Mouse (Mus musculus) liver, embryonic 13.5 days (tissue): ENCODE measurements around the gene Akirin1. TPM values are rescaled to one million over a fixed set of nuclear protein-coding genes. Genes with fewer than 3 reads are reported as not detected.

Experiments
- ATAC-seq: fragments of 200-750 bp; cut with Nextera tagmentation; 2 replicates; pipeline ENCODE4 v1.8.0; 2017; ENCODE audit warnings: low read depth, mild to moderate bottlenecking, moderate number of reproducible peaks, moderate library complexity
- DNase-seq: peaks from one replicate; pipeline ENCODE4 v3.0.0; 2022
- H3K27ac ChIP-seq: fragments of 300-500 bp; sonication (generic); 2 replicates; pipeline ENCODE4 v1.5.1; 2015; ENCODE audit warnings: moderate library complexity, mild to moderate bottlenecking, inconsistent platforms
- H3K27me3 ChIP-seq: fragments of 300-500 bp; sonication (generic); 2 replicates; pipeline ENCODE4 v1.6.1; 2015; ENCODE audit warnings: mild to moderate bottlenecking, inconsistent platforms
- H3K36me3 ChIP-seq: fragments of 300-500 bp; sonication (generic); 2 replicates; pipeline ENCODE4 v1.6.1; 2015; ENCODE audit warnings: mild to moderate bottlenecking, inconsistent platforms
- H3K4me1 ChIP-seq: fragments of 300-500 bp; sonication (generic); replicated peaks from 2 replicates; pipeline ENCODE4 v1.6.1; 2015; ENCODE audit warnings: inconsistent platforms
- H3K4me2 ChIP-seq: fragments of 300-500 bp; sonication (generic); 2 replicates; pipeline ENCODE4 v1.6.1; 2015; ENCODE audit warnings: inconsistent platforms, mild to moderate bottlenecking, moderate library complexity
- H3K4me3 ChIP-seq: fragments of 300-500 bp; sonication (generic); replicated peaks from 2 replicates; pipeline ENCODE4 v1.5.1; 2015; ENCODE audit warnings: mild to moderate bottlenecking, inconsistent platforms
- H3K9ac ChIP-seq: fragments of 300-500 bp; sonication (generic); 2 replicates; pipeline ENCODE4 v1.6.1; 2015; ENCODE audit warnings: mild to moderate bottlenecking, inconsistent platforms
- H3K9me3 ChIP-seq: fragments of 300-500 bp; sonication (generic); replicated peaks from 2 replicates; pipeline ENCODE4 v1.6.1; 2016; ENCODE audit warnings: inconsistent platforms
- WGBS: fragments of 180-500 bp; shearing (Covaris S2); methylation state at CpG from one replicate; pipeline ENCODE4 v1.1.7; 2015; ENCODE audit not compliant: insufficient replicate concordance; 5-methylcytosine and 5-hydroxymethylcytosine counted together
- polyA plus RNA-seq: library from polyadenylated mRNA; unstranded; fragments of >200 nt; fragmentation: Nextera tagmentation; extraction: Ambion mirVana; gene quantifications from 2 replicates; pipeline ENCODE4 v1.2.1, GENCODE M21; 2015

Akirin1 gene
- polyA plus RNA-seq, 1 experiment from 2014 or later: 28.3 TPM

GRCm38 (mm10) chr4:123685046-123685445 lies 65.1 kb downstream of the Akirin1 start:
- 0 out of 2 replicates have a peak, but pooled peaks cover 12% of the 10 kb centered on the region for H3K4me1 ChIP-seq
- H3K9me3 ChIP-seq: no peaks in the 10 kb centered on the region
- no peak overlapping the region for H3K9ac ChIP-seq
- no peaks in the 10 kb centered on the region for H3K36me3 ChIP-seq
- peaks cover 55% of the 10 kb centered on the region for H3K27me3 ChIP-seq
- H3K4me2 ChIP-seq: no peak overlapping the region
- H3K27ac ChIP-seq: no peak overlapping the region
- 69% methylated on average over 7 of the region's 7 CpGs for WGBS
- DNase-seq (no peak), ATAC-seq (no peak)
- H3K4me3 ChIP-seq: no peak overlapping the region

Other genes with a start within 250 kb of the Akirin1 start
- gene Macf1, start 66.0 kb downstream of the Akirin1 start, polyA plus RNA-seq: 9.5 and 9.8 TPM in 2 replicates
- gene Ndufs5, start 32.1 kb downstream of the Akirin1 start, polyA plus RNA-seq: 192 and 201 TPM in 2 replicates
- gene Rhbdl2, start 37.5 kb upstream of the Akirin1 start, polyA plus RNA-seq: not detected in 2 replicates
- gene 4933427I04Rik, start 109.3 kb upstream of the Akirin1 start, polyA plus RNA-seq: not detected in 2 replicates
- gene Mycbp, start 154.5 kb upstream of the Akirin1 start, polyA plus RNA-seq: 79.1 and 85.2 TPM in 2 replicates
- 21.4 and 25.4 TPM in 2 replicates for gene Rragc, start 167.1 kb upstream of the Akirin1 start, polyA plus RNA-seq
- gene 4930535I16Rik, start 167.7 kb upstream of the Akirin1 start, polyA plus RNA-seq: not detected in 2 replicates